Mouse (Mus musculus): ENCODE measurements around the gene Mdh1.

The Mdh1 gene

DNA sequence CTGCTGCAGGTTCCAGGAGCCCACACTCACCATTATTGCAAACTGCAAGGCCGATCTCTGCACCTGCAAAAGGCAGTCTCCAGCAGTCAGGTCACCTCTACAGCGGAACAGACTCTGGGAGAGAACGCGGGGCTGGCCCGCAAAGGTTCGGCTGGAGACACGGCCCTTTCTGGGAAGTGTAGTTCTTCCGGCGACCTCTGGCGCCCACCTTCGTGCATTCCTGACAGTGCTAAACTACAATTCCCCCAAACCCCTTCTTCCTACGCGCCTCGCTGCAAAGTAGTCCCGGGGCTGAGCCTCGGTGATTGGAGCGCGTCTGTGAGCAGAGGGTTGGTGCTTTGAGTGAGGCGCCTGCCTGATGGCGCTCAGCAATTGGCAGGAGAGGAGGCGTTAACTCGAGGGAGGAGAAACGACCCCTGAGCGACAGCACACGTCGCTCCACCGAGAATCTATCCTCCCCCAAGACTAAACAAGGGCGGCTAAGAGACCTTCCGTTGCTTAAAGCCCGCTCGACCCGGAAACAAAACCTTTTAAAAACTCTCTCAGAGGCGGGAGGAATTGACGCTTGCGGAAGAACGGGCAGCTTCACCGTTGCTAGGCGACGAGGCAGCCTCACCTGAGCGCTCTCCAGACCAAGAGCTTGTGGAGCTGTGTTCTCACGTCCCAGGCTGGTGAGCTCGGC, at the start of gene Mdh1, which contains the start of gene Wdpcp:
Mdh1 (minus strand) TSS at position 668 of the 682 bp plus-strand sequence.
Wdpcp (plus strand) TSS at position 536 of the 682 bp plus-strand sequence.
- in situ Hi-C loops (cut with MboI; ENCODE audit: low pct_unique_long_range_greater_than_20kb in 1 of 2, low sequenced_read_pairs in 2 of 2, unreplicated experiment in 1 of 2) = no loop called here

DNA sequence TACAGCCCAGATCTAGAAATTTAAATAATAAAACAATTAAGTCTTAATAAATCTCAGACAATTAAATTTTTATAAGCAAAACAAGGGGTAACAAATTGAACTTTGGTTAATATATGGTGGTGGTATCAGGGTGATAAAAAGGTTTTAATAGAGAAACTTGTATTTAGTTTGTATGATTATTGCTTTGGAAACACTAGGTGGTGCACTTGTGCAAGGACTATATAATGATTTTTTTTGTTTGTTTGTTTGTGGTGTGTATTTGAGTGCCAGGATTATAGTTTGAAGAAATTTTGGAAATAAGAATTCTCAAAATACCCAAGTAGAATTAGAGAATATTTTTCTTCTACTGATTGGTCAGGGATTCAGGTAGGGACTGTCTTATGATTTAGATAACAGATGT, 43.7 kb upstream of the Mdh1 start:
- in situ Hi-C loops (cut with MboI; ENCODE audit: low pct_unique_long_range_greater_than_20kb in 1 of 2, low sequenced_read_pairs in 2 of 2, unreplicated experiment in 1 of 2) = no loop called here

DNA sequence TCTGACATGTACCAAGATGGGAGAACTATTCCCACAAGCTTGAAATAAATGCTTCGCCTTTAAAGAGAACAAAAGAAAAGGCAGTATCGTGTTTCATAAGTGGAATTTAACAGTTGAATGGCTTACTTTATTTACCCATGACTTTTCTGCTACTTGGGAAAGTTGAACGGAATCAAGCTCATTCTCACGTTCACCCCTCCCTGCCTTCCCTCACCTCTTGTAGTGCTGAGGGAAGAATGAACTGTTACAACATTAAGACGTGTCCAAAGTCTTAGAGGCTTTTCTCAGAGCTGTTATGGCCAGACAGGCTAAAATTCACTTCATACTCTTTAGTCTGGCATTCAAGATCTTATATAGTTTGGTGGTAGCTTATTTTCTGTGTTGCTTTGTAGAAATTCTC, 30.3 kb upstream of the Mdh1 start:
- in situ Hi-C loops (cut with MboI; ENCODE audit: low pct_unique_long_range_greater_than_20kb in 1 of 2, low sequenced_read_pairs in 2 of 2, unreplicated experiment in 1 of 2) = no loop called here

DNA sequence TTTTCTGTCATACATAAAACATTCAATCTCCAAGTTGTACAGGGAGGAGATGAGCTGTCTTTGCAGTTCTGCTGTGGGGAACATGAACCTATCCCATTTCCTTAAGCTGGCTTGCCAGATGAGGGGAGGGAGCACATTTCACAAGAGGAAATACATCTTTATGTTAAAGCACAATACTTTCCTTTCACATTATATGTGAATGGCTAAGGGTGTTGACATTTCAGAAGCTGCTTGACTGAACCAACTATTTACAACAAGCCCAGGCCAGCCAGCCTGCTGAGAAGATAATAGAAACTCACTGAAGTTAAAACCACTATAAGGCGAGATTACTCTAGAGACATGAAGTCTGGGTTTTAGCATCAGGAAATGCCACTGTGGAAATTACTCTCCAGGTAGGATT, 11.1 kb upstream of the Mdh1 start:
- in situ Hi-C loops (cut with MboI; ENCODE audit: low pct_unique_long_range_greater_than_20kb in 1 of 2, low sequenced_read_pairs in 2 of 2, unreplicated experiment in 1 of 2) = no loop called here

DNA sequence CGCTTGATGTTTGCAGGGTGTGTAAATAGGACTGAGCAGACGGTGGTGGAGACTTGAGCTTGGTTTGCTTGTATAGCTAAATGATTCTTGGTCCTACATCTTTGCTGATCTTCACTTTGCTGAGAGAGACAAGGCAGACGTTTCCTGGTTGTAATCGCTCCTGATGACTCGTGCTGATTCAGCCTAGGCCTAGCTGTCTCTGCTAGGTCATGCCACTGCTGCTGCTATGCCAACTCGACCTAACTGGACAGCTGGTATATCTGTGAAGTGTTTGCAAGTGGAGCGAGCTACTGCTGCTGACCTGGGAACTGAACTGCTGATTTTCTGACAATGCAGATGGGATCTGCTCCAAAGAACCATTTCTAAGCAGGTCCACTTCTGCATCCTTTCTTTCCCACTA, 9.3 kb upstream of the Mdh1 start:
- in situ Hi-C loops (cut with MboI; ENCODE audit: low pct_unique_long_range_greater_than_20kb in 1 of 2, low sequenced_read_pairs in 2 of 2, unreplicated experiment in 1 of 2) = no loop called here

DNA sequence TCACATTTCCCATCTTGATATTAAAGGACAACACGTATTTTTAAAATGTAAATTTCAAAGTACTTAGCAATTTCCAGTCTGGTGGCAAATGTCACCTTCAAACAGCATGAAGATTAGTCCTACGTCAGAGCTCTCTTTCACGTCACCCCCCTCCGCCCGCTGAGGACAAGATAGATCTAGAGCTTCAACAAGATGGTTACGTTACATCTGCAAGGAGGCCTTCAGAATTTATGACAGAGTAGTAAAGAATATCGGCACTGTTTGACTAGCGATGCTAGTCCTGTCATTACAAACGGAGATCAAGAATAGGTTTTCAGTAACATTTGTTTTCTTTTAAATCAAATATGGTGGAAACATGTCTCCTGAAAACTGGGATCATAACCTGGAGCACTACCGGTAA, 1.2 kb downstream of the Mdh1 start:
- in situ Hi-C loops (cut with MboI; ENCODE audit: low pct_unique_long_range_greater_than_20kb in 1 of 2, low sequenced_read_pairs in 2 of 2, unreplicated experiment in 1 of 2) = no loop called here

DNA sequence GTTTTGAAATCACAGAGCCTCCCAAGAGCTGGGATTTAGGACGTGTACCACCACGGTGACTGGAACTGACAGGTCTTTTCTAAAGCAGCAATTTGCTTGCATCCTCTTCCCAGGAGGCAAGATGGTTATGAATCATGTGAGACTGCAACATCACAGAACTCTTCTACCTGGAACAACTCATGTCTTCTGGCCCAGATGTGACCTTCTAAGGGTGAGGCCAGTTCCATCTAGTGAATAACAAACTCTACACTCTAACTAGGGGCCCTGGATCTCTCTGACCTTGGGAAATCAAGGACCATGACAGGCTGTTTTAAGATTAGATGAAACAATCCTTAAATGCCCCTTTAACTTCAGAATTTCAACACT, 2.1 kb downstream of the Mdh1 start:
- in situ Hi-C loops (cut with MboI; ENCODE audit: low pct_unique_long_range_greater_than_20kb in 1 of 2, low sequenced_read_pairs in 2 of 2, unreplicated experiment in 1 of 2) = no loop called here

DNA sequence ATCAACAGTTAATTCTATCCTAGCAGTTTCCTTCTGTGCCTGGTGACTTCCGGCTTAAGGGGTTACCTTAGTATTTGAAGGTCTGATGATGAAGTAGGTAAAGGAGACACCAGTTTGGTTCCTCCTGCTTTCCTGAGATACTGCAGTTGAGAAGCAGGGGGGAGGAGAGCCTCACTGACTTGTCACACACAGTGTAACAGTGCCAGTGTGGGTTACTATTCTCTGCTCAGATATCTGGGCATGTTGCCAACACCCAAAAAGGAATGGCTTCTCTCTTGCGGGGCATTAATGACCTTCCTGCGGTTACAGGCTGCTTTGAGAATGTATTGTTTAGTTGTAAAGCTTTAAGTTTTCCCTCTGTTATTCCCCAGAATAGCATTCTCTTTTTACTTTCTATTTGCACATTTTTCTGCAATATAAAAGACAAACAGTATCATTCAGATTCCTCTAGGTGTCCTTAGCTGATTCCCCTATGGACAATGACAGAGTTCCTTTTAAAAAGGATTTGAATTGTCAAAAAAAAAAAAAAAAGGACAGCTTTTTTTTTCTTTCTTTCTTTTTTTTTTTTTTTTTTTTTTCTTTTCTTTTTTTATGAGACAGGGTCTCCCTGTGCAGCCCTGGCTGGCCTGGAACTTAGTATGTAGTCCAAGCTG, 2.6 kb downstream of the Mdh1 start:
- in situ Hi-C loops (cut with MboI; ENCODE audit: low pct_unique_long_range_greater_than_20kb in 1 of 2, low sequenced_read_pairs in 2 of 2, unreplicated experiment in 1 of 2) = no loop called here

DNA sequence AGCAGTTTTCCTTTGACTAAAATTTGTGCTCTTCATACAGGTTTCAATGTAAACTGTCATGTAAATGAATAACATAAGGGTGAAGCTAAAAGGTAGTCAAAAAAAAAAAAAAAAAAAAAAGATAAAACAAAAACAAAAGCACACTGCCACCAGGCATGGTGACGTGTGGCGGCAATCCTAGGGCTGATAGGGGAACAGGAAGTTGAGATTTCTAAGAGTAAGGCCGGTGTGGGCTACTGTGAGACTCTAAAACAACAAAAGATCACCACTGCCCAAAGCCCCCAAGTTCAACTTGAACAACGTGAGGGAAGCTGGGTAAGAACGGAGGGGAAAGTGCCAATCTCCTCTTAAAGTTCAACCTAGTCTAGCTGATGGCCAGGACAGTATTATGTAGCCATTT, 3.2 kb downstream of the Mdh1 start:
- in situ Hi-C loops (cut with MboI; ENCODE audit: low pct_unique_long_range_greater_than_20kb in 1 of 2, low sequenced_read_pairs in 2 of 2, unreplicated experiment in 1 of 2) = no loop called here

DNA sequence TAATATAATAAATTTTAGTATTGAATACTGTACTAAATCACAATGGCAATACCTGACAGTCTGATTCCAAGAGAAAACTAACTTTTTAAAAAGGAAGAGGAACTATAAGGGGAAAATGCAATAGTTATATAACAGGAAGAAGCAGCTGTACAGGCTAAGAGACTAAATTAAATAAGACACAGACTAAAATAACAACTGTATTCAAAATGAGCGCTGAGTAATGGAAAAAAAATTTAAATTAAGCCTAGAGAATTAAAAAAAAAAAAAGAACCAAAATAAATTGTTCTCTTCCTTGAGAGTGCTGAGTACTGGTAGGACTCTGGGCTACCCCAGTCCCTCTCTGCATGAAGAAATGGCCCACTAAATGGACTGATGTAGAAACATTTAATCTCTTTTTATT, 4.4 kb downstream of the Mdh1 start:
- in situ Hi-C loops (cut with MboI; ENCODE audit: low pct_unique_long_range_greater_than_20kb in 1 of 2, low sequenced_read_pairs in 2 of 2, unreplicated experiment in 1 of 2) = no loop called here

DNA sequence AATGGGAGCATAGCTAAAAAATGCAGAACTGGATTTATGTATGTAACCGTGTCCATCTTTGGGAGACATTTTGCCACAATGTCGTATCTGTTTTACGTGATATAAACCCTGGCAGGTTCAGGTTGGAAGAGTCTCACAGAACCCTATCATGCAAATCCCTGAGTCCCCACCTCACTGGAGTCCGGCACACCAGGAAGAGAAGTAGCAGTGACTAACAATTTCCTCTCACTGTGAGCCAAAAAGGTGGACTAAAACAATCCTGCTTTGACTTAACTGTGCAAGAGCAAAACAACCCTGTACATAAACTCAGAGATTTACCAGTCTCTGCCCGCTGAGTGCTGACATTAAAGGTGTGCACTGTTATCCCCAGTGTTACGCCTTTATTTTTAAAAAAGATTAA, 5.2 kb downstream of the Mdh1 start:
- in situ Hi-C loops (cut with MboI; ENCODE audit: low pct_unique_long_range_greater_than_20kb in 1 of 2, low sequenced_read_pairs in 2 of 2, unreplicated experiment in 1 of 2) = no loop called here

DNA sequence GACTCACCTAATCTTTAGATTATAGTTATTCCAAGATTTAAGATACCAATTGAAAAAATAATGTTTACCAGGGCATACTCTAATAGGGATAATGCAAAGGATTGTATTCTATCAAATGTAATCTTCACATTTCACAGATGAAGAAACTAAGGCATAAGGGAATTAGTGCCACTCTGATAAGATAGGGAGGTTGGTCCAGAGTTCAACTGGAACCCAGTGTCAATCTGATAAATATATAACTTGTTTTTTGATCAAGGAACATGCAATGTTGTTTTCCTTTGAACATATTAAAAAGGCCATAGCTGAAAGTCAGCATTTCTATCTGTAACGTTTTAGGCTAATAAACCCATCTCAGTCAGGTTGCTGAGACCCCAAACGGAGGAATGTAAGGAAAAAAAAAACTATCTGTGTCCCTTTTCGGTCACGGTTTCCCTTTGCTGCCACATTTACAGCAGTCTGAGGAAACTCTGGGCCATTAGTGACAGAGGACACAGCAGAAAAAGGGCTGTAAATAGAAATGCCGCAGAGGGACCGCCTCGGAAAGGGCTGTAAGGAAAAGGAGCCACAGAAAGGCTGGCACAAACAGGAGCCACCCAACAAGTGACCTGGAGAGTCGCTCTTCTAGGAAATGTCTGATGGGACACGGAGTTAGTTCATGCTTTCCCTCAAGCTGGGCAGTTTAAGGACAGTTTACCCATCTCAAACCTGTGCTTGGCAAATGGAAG, 7.3 kb downstream of the Mdh1 start:
- in situ Hi-C loops (cut with MboI; ENCODE audit: low pct_unique_long_range_greater_than_20kb in 1 of 2, low sequenced_read_pairs in 2 of 2, unreplicated experiment in 1 of 2) = no loop called here

DNA sequence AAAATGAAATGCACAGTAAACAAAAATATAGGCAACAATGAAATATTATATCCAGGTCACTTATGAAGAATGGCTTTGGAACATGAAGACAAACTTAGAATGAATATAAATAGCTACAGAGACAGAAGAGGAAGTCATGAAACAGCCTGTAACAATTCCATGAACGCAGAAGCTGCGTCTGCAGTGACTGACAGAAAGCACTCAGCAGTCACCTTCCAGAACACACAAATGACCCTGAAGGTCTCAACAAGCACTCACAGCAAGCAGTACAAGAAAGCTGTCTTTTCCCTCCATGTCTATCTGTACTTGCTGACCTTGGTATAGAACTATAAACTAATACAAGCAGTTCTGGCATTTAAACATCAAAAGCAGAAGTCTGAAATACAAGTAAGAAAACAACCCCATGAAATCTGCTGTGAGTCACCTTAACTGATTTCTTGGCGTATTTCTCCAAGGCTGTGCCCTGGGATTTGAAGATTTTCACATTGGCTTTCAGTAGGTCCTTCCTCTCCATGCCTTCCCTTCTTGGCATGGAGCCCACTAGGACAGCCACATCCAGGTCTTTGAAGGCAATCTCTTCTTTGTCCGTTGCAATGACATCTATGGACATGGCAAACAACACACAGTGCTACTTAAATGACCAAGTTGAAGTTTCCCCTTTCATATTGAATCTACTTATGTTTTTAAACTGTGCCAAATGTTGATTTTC, 8.4 kb downstream of the Mdh1 start:
- in situ Hi-C loops (cut with MboI; ENCODE audit: low pct_unique_long_range_greater_than_20kb in 1 of 2, low sequenced_read_pairs in 2 of 2, unreplicated experiment in 1 of 2) = no loop called here

DNA sequence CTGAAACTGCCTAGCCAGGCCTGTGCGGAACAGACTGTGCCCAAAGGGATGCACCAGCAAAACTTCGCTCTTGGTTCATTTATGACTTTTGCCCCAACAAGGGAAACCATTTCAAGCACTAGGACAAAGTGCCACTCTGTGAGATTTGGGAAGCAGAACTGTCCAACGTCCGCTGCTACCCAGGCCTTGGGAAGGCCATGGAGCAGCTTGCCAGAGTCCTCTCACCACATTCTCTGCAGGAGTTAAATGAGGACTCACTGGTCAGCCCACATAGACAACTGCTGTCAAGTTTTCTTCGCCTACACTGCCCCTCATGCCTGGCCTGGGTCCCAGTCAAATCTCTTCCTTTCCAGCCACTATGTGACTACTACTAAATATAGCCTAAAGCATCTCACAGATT, 10.8 kb downstream of the Mdh1 start:
- in situ Hi-C loops (cut with MboI; ENCODE audit: low pct_unique_long_range_greater_than_20kb in 1 of 2, low sequenced_read_pairs in 2 of 2, unreplicated experiment in 1 of 2) = no loop called here

DNA sequence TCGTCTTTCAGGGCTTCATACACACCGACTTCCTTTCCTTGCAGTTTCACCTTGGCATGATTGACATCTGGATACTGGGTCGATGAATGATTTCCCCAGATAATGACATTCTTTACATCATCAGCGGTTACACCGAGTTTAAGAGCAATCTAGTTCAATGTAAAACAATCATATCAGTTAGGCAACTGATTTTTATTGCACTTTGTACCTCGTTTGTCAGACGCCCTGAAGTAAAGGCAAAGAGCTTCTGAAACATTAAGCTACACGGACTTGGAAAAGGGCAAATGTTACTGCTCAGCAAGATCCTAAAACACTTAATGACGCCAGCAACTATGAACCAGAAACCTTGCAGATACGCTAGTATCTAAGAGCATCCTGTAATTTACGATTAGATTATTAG, 12.4 kb downstream of the Mdh1 start:
- in situ Hi-C loops (cut with MboI; ENCODE audit: low pct_unique_long_range_greater_than_20kb in 1 of 2, low sequenced_read_pairs in 2 of 2, unreplicated experiment in 1 of 2) = no loop called here

DNA sequence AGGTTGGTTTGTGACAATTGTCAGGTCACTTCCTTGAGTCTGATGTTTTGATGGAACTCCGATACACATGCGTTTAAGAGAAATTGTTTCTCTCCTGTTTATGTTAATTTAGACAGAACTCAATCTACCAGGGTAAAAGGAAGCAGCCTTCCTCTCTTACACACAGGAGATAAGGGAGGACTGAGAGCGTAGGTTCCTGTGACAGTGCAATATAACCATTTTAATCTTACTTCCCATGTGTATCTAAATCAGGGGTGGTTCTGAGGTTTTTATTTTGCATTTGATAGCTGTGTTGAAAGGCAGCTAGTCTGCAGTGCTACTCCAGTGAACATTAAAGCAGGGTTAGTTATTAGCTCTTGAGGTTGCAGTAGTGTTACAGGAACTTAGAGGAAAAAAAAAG, 20.1 kb downstream of the Mdh1 start:
- in situ Hi-C loops (cut with MboI; ENCODE audit: low pct_unique_long_range_greater_than_20kb in 1 of 2, low sequenced_read_pairs in 2 of 2, unreplicated experiment in 1 of 2) = no loop called here

DNA sequence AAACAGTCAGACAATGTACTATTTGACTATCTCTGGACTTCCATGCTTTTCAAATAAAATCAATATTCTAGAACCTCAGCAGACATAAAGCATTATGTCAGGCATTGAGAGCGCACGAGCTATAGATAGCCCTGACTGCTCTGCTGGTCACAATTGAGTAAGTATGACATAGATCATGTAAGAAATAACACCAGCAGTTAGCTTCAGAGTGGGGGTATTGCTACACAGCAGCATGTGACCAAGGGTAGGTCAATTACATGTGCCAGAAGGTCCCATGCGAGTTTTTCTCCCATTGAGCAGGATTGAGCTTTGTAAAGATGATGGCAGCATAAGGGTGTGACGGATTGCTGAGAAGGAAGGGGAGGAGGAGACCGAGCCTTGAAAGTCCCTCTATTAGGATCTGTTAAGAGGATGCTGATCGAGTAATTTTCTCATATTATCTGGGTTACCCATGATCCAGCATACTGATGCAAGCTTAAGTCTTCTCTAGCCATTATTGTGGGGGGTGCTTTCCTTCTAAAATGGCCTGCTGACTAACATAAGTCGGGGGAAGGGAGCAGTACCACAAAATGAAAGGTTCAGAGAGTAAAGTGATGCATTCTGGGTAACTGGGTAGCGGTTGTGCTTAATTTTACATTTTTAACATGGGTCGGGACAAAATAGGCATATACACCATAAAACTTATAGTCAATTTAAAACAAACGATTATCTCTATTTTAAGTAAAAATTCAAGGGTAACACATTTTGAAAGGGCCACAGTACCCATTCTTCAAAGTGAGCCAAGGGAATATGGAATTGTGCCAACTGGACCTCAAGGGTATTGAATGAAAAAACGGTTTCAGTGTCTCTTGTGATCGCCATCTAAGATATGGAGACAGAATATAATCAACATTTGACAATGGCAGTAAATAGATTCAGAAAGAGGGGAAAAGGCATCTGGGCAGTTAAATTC, 21.7 kb downstream of the Mdh1 start:
- in situ Hi-C loops (cut with MboI; ENCODE audit: low pct_unique_long_range_greater_than_20kb in 1 of 2, low sequenced_read_pairs in 2 of 2, unreplicated experiment in 1 of 2) = no loop called here

DNA sequence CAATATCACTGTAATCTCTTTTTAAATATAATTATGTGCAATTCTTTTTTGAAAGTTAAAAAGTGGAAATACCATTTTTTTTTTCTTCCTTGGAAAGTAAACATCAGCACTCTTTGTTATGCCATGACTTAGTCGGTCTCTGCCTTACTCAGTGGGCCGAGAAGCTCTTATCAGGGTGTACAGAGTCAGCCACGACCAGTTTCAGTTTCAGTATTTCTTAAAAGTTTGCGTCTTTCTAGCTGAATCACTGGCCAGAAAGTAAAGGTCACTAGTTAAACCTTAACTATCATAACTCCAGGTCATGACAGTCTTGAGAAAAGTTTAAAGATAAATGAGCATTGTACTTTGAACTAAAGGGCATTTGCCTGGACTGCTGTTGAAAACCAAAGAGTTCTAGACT, 22.4 kb downstream of the Mdh1 start:
- in situ Hi-C loops (cut with MboI; ENCODE audit: low pct_unique_long_range_greater_than_20kb in 1 of 2, low sequenced_read_pairs in 2 of 2, unreplicated experiment in 1 of 2) = no loop called here

Data from mouse embryonic stem cell (cell line).